ENCODE assay signal across 20 mouse cellular contexts in genomic region chr19:30164228-30164627, GRCm38 (mm10). TPM values are rescaled to one million over a fixed set of nuclear protein-coding genes. Genes with fewer than 3 reads are reported as not detected.
DNase-seq lines count a peak whose midpoint lies in the region; ATAC-seq lines count a peak whose summit lies in the region.
"Had no signal": no experiment of that assay in that cellular context is flagged by ENCODE, and none has a peak within 500 bp of the region (broad histone marks: within the 10 kb centered on the region; RNA-seq: fewer than 3 reads in every experiment).

No protein-coding gene starts in this region.

- H3K4me3 ChIP-seq in forebrain, embryonic 14.5 days (ENCODE audit: low read depth, low read length), result no peak overlapping the region
- no peak overlapping the region for H3K4me3 ChIP-seq in forebrain, embryonic 16.5 days (replicated peaks; ENCODE audit: low read length)
- H3K4me3 ChIP-seq in embryonic facial prominence, embryonic 10.5 days, result no peak overlapping the region
- H3K4me3 ChIP-seq: embryonic facial prominence, embryonic 13.5 days; forebrain, embryonic 13.5 days; heart, adult 2 months; heart, embryonic 15.5 days; hindbrain, embryonic 13.5 days had no signal

- no peak overlapping the region for H3K9ac ChIP-seq in forebrain, embryonic 14.5 days (ENCODE audit: low read length)
- no peak overlapping the region for H3K9ac ChIP-seq in forebrain, embryonic 16.5 days (replicated peaks; ENCODE audit: low read depth, low read length)
- H3K9ac ChIP-seq: embryonic facial prominence, embryonic 13.5 days; forebrain, embryonic 13.5 days; heart, embryonic 15.5 days; hindbrain, embryonic 13.5 days had no signal

- no peak overlapping the region for H3K4me2 ChIP-seq in forebrain, embryonic 14.5 days (ENCODE audit: low read length)
- no peak overlapping the region for H3K4me2 ChIP-seq in forebrain, embryonic 16.5 days (ENCODE audit: low read length)
- H3K4me2 ChIP-seq: embryonic facial prominence, embryonic 13.5 days; forebrain, embryonic 13.5 days; heart, embryonic 11.5 days; heart, embryonic 15.5 days; hindbrain, embryonic 13.5 days had no signal

- no peaks in the 10 kb centered on the region for H3K9me3 ChIP-seq in forebrain, embryonic 14.5 days (replicated peaks; ENCODE audit: control insufficient read depth, low read length)
- no peaks in the 10 kb centered on the region for H3K9me3 ChIP-seq in forebrain, embryonic 16.5 days (ENCODE audit: control insufficient read depth, low read length)
- H3K9me3 ChIP-seq in embryonic facial prominence, embryonic 10.5 days, result no peaks in the 10 kb centered on the region
- H3K9me3 ChIP-seq: embryonic facial prominence, embryonic 13.5 days; forebrain, embryonic 13.5 days; heart, embryonic 15.5 days; hindbrain, embryonic 13.5 days had no signal

- no peaks in the 10 kb centered on the region for H3K36me3 ChIP-seq in forebrain, embryonic 14.5 days (ENCODE audit: control insufficient read depth, insufficient read depth, low read length)
- no peaks in the 10 kb centered on the region for H3K36me3 ChIP-seq in forebrain, embryonic 16.5 days (ENCODE audit: control insufficient read depth, insufficient read depth)
- H3K36me3 ChIP-seq in embryonic facial prominence, embryonic 10.5 days (replicated peaks), result 0 out of 2 replicates have a peak, but pooled peaks cover 8% of the 10 kb centered on the region
- H3K36me3 ChIP-seq: embryonic facial prominence, embryonic 13.5 days; heart, embryonic 15.5 days; hindbrain, embryonic 13.5 days had no signal

- peak; percentile 54 for DNase-seq in cerebellum, adult 9-10 months
- DNase-seq in cerebellum, adult 11 months, result no peak
- DNase-seq in forebrain, embryonic 14.5 days (ENCODE audit: low spot score), result peak; percentile 20
- peak; percentile 51 for DNase-seq in left cerebral cortex, postnatal 4 days
- DNase-seq in left cerebral cortex, adult 11 months (ENCODE audit: low spot score), result no peak
- peak; percentile 59 for DNase-seq in brain, adult 2 months (ENCODE audit: low read depth, low spot score)
- no peak for DNase-seq in embryonic facial prominence, embryonic 10.5 days (ENCODE audit: low spot score)
- DNase-seq: adrenal gland, postnatal 14 days; gastrocnemius, postnatal 10 days; heart, adult 2 months; heart, postnatal 14 days; kidney, adult 8-10 months had no signal

- H3K27me3 ChIP-seq in forebrain, embryonic 14.5 days (replicated peaks; ENCODE audit: control insufficient read depth, insufficient read depth, low read length), result no peaks in the 10 kb centered on the region
- H3K27me3 ChIP-seq in forebrain, embryonic 16.5 days (replicated peaks; ENCODE audit: control insufficient read depth, insufficient read depth, low read length), result no peaks in the 10 kb centered on the region
- H3K27me3 ChIP-seq in embryonic facial prominence, embryonic 10.5 days (replicated peaks; ENCODE audit: low read depth, poor library complexity, severe bottlenecking), result no peaks in the 10 kb centered on the region
- H3K27me3 ChIP-seq: embryonic facial prominence, embryonic 13.5 days; forebrain, embryonic 13.5 days; heart, embryonic 15.5 days; hindbrain, embryonic 13.5 days had no signal

- WGBS in forebrain, embryonic 14.5 days, result 59% methylated on average over 2 of the region's 2 CpGs
- WGBS in forebrain, embryonic 16.5 days, result 60% methylated on average over 2 of the region's 2 CpGs
- WGBS in embryonic facial prominence, embryonic 10.5 days, result 90% methylated on average over 2 of the region's 2 CpGs

- no peak for ATAC-seq in forebrain, embryonic 14.5 days
- ATAC-seq in forebrain, embryonic 16.5 days, result no peak
- ATAC-seq: forebrain, embryonic 13.5 days; intestine, postnatal 0 days had no signal

- H3K27ac ChIP-seq in forebrain, embryonic 14.5 days (ENCODE audit: low read depth, low read length), result no peak overlapping the region
- no peak overlapping the region for H3K27ac ChIP-seq in forebrain, embryonic 16.5 days (ENCODE audit: low read length)
- H3K27ac ChIP-seq in embryonic facial prominence, embryonic 10.5 days (replicated peaks), result no peak overlapping the region
- H3K27ac ChIP-seq: embryonic facial prominence, embryonic 13.5 days; forebrain, embryonic 13.5 days; heart, adult 2 months; heart, embryonic 15.5 days; hindbrain, embryonic 13.5 days had no signal

- H3K4me1 ChIP-seq in forebrain, embryonic 14.5 days (ENCODE audit: control insufficient read depth, insufficient read depth, low read length), result no peaks in the 10 kb centered on the region
- H3K4me1 ChIP-seq in forebrain, embryonic 16.5 days (replicated peaks; ENCODE audit: control insufficient read depth, insufficient read depth, low read length), result no peaks in the 10 kb centered on the region; the same call in 1 of the 2 replicates
- H3K4me1 ChIP-seq in embryonic facial prominence, embryonic 10.5 days, result peaks cover 2% of the 10 kb centered on the region; the same call in 1 of the 2 replicates
- H3K4me1 ChIP-seq: embryonic facial prominence, embryonic 13.5 days; heart, embryonic 15.5 days; hindbrain, embryonic 13.5 days had no signal

- intact Hi-C loops in left cerebral cortex, postnatal 4 days (cut with DNase I), result no loop called here

RNA-seq across cellular contexts. Expression of gene Gldc, which starts 11.0 kb away (rescaled TPM):
- polyA plus RNA-seq in forebrain, embryonic 14.5 days (2014; fragmentation: Nextera tagmentation; extraction: Ambion mirVana), result 11.4 and 13.0 TPM in 2 replicates
- polyA plus RNA-seq in forebrain, embryonic 16.5 days (2015; fragmentation: Nextera tagmentation; extraction: Ambion mirVana), result 10.9 and 12.4 TPM in 2 replicates
- total RNA-seq in left cerebral cortex, postnatal 4 days (2021), result 10 to 100 TPM; 11.6 to 11.7 TPM
- polyA plus RNA-seq in embryonic facial prominence, embryonic 10.5 days (2016; fragmentation: Nextera tagmentation; extraction: Ambion mirVana), result 14.6 and 17.2 TPM in 2 replicates
- total RNA-seq: hematopoietic stem cell, adult 5-6 weeks had no signal

Comparison
In these comparisons a context has a peak if more than half of its experiments do, and no peak if none do; other contexts are left out.
1. DNase-seq: peak in cerebellum, adult 9-10 months (single experiment), forebrain, embryonic 14.5 days (single experiment), left cerebral cortex, postnatal 4 days (single experiment) and brain, adult 2 months (single experiment); none in cerebellum, adult 11 months (single experiment), left cerebral cortex, adult 11 months (single experiment) and embryonic facial prominence, embryonic 10.5 days (single experiment).